Mouse (Mus musculus) adrenal gland, postnatal 4 days (tissue): ENCODE measurements around the gene Cd7. TPM values are rescaled to one million over a fixed set of nuclear protein-coding genes. Genes with fewer than 3 reads are reported as not detected.
A peak's percentile ranks its signal among the peaks of the same experiment; 100 is the strongest.
"Not testable (repeated sequence)": the region's sequence is repeated elsewhere in the genome, so short reads cannot be mapped to it uniquely, and the experiment has no call there.

ENCODE experiments used
- DNase-seq, 2 experiments: peaks; one replicate each; pipeline ENCODE4 v3.0.0; 2021 to 2022; ENCODE audit warnings: low spot score in 2 of 2, mixed read lengths in 2 of 2
- total RNA-seq, 2 experiments: library from RNA; stranded (reverse); gene quantifications; 2 replicates each; pipeline ENCODE4 v1.2.3; 2021

Cd7 gene
- total RNA-seq, 2 experiments from 2014 or later, result 0.42 to 0.54 TPM

GRCm38 (mm10) chr11:121049840-121050239, 10.6 kb upstream of the Cd7 start:
- no peak for DNase-seq

- DNase-seq, result no peak
These were observed 8.7 kb upstream of the Cd7 start for GRCm38 (mm10) chr11:121047826-121048399.

GRCm38 (mm10) chr11:121045286-121045685, 6.1 kb upstream of the Cd7 start:
- DNase-seq, result no peak

GRCm38 (mm10) chr11:121043025-121043424, 3.8 kb upstream of the Cd7 start:
- not testable (repeated sequence) for DNase-seq

- no peak for DNase-seq
These were observed 3.3 kb upstream of the Cd7 start for GRCm38 (mm10) chr11:121042480-121042879.

- no peak for DNase-seq
These were observed 2.4 kb upstream of the Cd7 start for GRCm38 (mm10) chr11:121041636-121042035.

- peak; percentile 52 to 80 for DNase-seq
These were observed 2.0 kb upstream of the Cd7 start for GRCm38 (mm10) chr11:121041212-121041611.

- DNase-seq, result no peak
These were observed 615 bp downstream of the Cd7 start for GRCm38 (mm10) chr11:121038366-121039240.

GRCm38 (mm10) chr11:121033118-121033517, 6.1 kb downstream of the Cd7 start:
- no peak for DNase-seq

- no peak for DNase-seq
These were observed 12.0 kb downstream of the Cd7 start for GRCm38 (mm10) chr11:121027259-121027658.

- DNase-seq, result no peak
These were observed 15.1 kb downstream of the Cd7 start for GRCm38 (mm10) chr11:121024163-121024562.

GRCm38 (mm10) chr11:121019501-121019900, 19.7 kb downstream of the Cd7 start:
- DNase-seq, result no peak

- DNase-seq, result peak in 1 of 2 experiments; percentile 28
These were observed 21.5 kb downstream of the Cd7 start for GRCm38 (mm10) chr11:121017703-121018102.

GRCm38 (mm10) chr11:121015472-121015871, 23.7 kb downstream of the Cd7 start:
- no peak for DNase-seq

GRCm38 (mm10) chr11:121014896-121015300, 24.3 kb downstream of the Cd7 start:
- no peak for DNase-seq

- DNase-seq, result no peak
These were observed 25.6 kb downstream of the Cd7 start for GRCm38 (mm10) chr11:121013656-121014055.

GRCm38 (mm10) chr11:121010044-121010755, 29.0 kb downstream of the Cd7 start:
- DNase-seq, result no peak

GRCm38 (mm10) chr11:121006184-121006583, 33.0 kb downstream of the Cd7 start:
- DNase-seq, result no peak

- no peak for DNase-seq
These were observed 34.9 kb downstream of the Cd7 start for GRCm38 (mm10) chr11:121004281-121004680.

GRCm38 (mm10) chr11:121001966-121002365, 37.3 kb downstream of the Cd7 start:
- no peak for DNase-seq

GRCm38 (mm10) chr11:120994741-120995140, 44.5 kb downstream of the Cd7 start:
- DNase-seq, result no peak

- no peak for DNase-seq
These were observed 45.6 kb downstream of the Cd7 start for GRCm38 (mm10) chr11:120993586-120993985.
